Comparison of ENCODE assay signal across 34 mouse cellular contexts in the genomic region with DNA sequence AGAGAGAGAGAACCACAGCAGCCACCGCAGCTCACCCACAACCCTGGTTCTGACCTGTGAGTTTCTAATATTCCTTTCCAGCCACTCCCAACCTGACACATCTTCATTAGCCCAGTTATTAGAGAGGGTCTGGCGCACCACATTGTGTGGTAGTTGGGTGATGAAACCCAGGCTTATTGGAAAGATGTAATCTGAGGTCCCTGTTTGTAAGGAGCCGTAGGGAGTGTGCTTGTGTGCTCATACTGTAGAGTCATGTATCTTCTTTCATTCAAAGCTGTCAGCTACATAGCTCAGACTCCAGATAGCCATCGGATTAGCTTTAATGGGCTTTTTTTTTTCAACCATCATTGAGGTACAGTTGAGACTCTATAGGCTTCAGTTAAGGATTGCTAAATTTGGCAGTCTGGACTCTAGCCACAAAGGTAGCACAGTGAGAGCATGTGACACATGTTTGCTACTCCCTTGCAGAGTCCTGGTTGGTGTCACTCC.
"Had no signal": no experiment of that assay in that cellular context is flagged by ENCODE, and none has a peak within 500 bp of the region (broad histone marks: within the 10 kb centered on the region; RNA-seq: fewer than 3 reads in every experiment).

No protein-coding gene starts in this region.

- ATAC-seq: hindbrain, embryonic 16.5 days; hindbrain, postnatal 0 days; inflammation-experienced regulatory T-cells, adult 6 months; intestine, embryonic 15.5 days; intestine, embryonic 16.5 days; intestine, postnatal 0 days had no signal

- DNase-seq: heart, postnatal 10 days; heart, postnatal 14 days; heart, postnatal 36 days; heart, postnatal 4 days; kidney, adult 11 months; kidney, adult 18-20 months; kidney, adult 2 months; kidney, adult 8-10 months; kidney, adult 9 months; kidney, postnatal 10 days; kidney, postnatal 14 days; kidney, postnatal 25 days; kidney, postnatal 36 days; kidney, postnatal 4 days; layer of hippocampus, adult 9-11 months; layer of hippocampus, postnatal 36 days had no signal

- H3K9me3 ChIP-seq: heart, embryonic 12.5 days; heart, embryonic 13.5 days; heart, embryonic 15.5 days; hindbrain, embryonic 10.5 days; hindbrain, embryonic 12.5 days; hindbrain, embryonic 13.5 days; hindbrain, embryonic 15.5 days; intestine, embryonic 15.5 days had no signal

- H3K4me3 ChIP-seq: heart, embryonic 12.5 days; heart, embryonic 13.5 days; heart, embryonic 15.5 days; hindbrain, embryonic 10.5 days; hindbrain, embryonic 12.5 days; hindbrain, embryonic 13.5 days; hindbrain, embryonic 15.5 days; intestine, embryonic 15.5 days; layer of hippocampus, adult 2 months; left cerebral cortex, adult 2 months had no signal

- H3K4me2 ChIP-seq: heart, embryonic 11.5 days; heart, embryonic 12.5 days; heart, embryonic 13.5 days; heart, embryonic 15.5 days; hindbrain, embryonic 12.5 days; hindbrain, embryonic 13.5 days; hindbrain, embryonic 14.5 days; hindbrain, embryonic 15.5 days; intestine, embryonic 15.5 days had no signal

- H3K27ac ChIP-seq: heart, embryonic 13.5 days; heart, embryonic 15.5 days; hindbrain, embryonic 10.5 days; hindbrain, embryonic 12.5 days; hindbrain, embryonic 13.5 days; hindbrain, embryonic 14.5 days; hindbrain, embryonic 15.5 days; hindbrain, postnatal 0 days; intestine, embryonic 15.5 days; kidney, postnatal 0 days; layer of hippocampus, adult 2 months; left cerebral cortex, adult 2 months had no signal

- H3K9ac ChIP-seq: heart, embryonic 12.5 days; heart, embryonic 13.5 days; heart, embryonic 15.5 days; hindbrain, embryonic 12.5 days; hindbrain, embryonic 13.5 days; hindbrain, embryonic 14.5 days; hindbrain, embryonic 15.5 days; intestine, embryonic 15.5 days had no signal

- H3K4me1 ChIP-seq: heart, embryonic 12.5 days; hindbrain, embryonic 15.5 days; intestine, embryonic 15.5 days had no signal

- H3K36me3 ChIP-seq: heart, embryonic 12.5 days; heart, embryonic 13.5 days; heart, embryonic 15.5 days; hindbrain, embryonic 10.5 days; hindbrain, embryonic 12.5 days; hindbrain, embryonic 13.5 days; hindbrain, embryonic 15.5 days; intestine, embryonic 15.5 days had no signal

- H3K27me3 ChIP-seq: heart, embryonic 12.5 days; heart, embryonic 13.5 days; heart, embryonic 15.5 days; hindbrain, embryonic 12.5 days; hindbrain, embryonic 15.5 days; intestine, embryonic 15.5 days had no signal
